Mouse (Mus musculus): ENCODE measurements around the gene Khsrp. TPM values are rescaled to one million over a fixed set of nuclear protein-coding genes. Genes with fewer than 3 reads are reported as not detected.

The Khsrp gene
- total and polyA plus RNA-seq, 2 experiments from 2014 or later, result 31.6 to 73.6 TPM

DNA sequence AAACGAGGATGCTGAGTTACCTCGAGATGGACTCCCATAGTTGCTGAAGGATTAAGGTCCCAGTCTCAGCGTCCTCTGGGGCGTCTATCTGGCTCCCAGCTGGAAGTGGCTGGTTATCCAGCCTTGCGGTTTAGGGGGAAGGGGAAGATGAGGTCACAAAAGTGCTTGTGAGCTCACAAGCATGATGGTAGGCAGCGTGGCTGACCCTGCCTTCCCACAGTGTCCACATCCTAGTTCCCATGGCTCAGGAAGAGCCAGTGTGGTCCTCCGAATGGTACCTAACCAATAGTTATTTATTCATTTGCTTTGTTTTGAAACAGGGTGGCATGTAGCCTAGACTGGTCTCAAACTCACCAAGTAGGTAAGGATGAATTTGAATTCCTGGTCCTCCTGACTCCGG lies 10.2 kb upstream of the Khsrp start, which contains the start of gene Slc25a41:
Slc25a41 (minus strand) TSS at position 101 of the 400 bp plus-strand sequence.
- Histone ChIP-seq H3K4me1 (ENCODE audit: insufficient read depth, low read length) (no peaks in the 10 kb centered on the region), H3K4me2 (ENCODE audit: low read depth, low read length, poor library complexity, severe bottlenecking) (no peak within 1 kb of the TSS), H3K9ac (replicated peaks; ENCODE audit: low read length, poor library complexity, severe bottlenecking) (no peak within 1 kb of the TSS), H3K36me3 (ENCODE audit: insufficient read depth, low read length) (peaks cover 18% of the 10 kb centered on the region), H3K27ac (ENCODE audit: low read depth, low read length) (no peak within 1 kb of the TSS), H3K9me3 (ENCODE audit: low read length) (no peaks in the 10 kb centered on the region), H3K4me3 (ENCODE audit: low read depth, low read length) (no peak within 1 kb of the TSS), H3K27me3 (ENCODE audit: insufficient read depth, low read length) (0 out of 2 replicates have a peak, but pooled peaks cover 3% of the 10 kb centered on the region)
- WGBS, result 72% methylated on average over 8 of the region's 8 CpGs
- ATAC-seq (ENCODE audit: low FRiP score), result no peak
- no peak for DNase-seq (ENCODE audit: low spot score)
- TF ChIP-seq CTCF (IDR thresholded peaks at IDR 0.05), result no peak

DNA sequence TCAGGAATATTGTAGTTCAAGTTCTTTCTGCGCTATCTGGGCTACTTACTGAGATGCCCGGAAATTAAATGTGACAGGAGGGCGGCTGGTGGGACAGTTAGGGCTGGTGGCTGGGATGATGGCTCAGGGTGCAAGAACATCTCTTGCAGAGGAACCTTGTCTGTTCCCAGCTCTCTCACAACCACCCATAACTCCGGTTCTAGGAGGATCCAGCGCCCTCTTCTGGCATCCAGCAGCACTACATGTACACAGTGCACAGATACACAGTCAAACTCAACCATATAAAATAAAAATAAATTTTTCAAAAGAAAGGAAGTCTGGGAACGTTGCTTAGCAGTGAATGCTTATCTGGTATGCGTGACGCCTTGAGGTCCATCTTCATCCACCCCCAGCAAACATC lies 7.7 kb upstream of the Khsrp start:
- Histone ChIP-seq H3K4me1 (ENCODE audit: insufficient read depth, low read length) (no peaks in the 10 kb centered on the region), H3K9me3 (ENCODE audit: low read length) (no peaks in the 10 kb centered on the region), H3K4me3 (ENCODE audit: low read depth, low read length) (no peak overlapping the region), H3K36me3 (ENCODE audit: insufficient read depth, low read length) (no peaks in the 10 kb centered on the region), H3K27ac (ENCODE audit: low read depth, low read length) (no peak overlapping the region), H3K4me2 (ENCODE audit: low read depth, low read length, poor library complexity, severe bottlenecking) (no peak overlapping the region), H3K27me3 (ENCODE audit: insufficient read depth, low read length) (0 out of 2 replicates have a peak, but pooled peaks cover 3% of the 10 kb centered on the region), H3K9ac (replicated peaks; ENCODE audit: low read length, poor library complexity, severe bottlenecking) (no peak overlapping the region)
- ATAC-seq (ENCODE audit: low FRiP score), result no peak
- WGBS, result 40% methylated on average over 8 of the region's 8 CpGs
- peak; percentile 38 for TF ChIP-seq CTCF (IDR thresholded peaks at IDR 0.05)
- no peak for DNase-seq (ENCODE audit: low spot score)

DNA sequence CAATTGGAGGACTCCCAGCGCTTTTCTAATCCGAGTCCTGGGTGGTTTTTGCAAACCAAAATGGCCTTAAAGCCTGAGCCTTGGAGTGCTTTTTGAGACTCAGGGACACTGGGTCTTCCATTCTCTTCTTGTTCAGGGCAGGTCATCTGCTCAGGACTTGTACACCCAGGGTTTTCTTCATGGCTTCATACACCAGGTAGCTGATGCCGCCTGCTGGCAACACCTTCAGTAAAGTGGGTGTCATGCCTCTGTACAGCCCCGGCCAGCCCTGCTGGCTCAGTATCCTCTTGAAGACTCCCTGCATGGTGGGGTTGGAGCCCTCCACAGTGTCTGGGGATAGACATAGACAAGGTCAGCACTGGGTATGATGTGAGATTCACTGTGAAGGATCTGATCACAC lies 1.5 kb upstream of the Khsrp start:
- Histone ChIP-seq H3K27ac (ENCODE audit: low read depth, low read length) (no peak overlapping the region), H3K9ac (replicated peaks; ENCODE audit: low read length, poor library complexity, severe bottlenecking) (no peak overlapping the region)
- no peak for DNase-seq (ENCODE audit: low spot score)

DNA sequence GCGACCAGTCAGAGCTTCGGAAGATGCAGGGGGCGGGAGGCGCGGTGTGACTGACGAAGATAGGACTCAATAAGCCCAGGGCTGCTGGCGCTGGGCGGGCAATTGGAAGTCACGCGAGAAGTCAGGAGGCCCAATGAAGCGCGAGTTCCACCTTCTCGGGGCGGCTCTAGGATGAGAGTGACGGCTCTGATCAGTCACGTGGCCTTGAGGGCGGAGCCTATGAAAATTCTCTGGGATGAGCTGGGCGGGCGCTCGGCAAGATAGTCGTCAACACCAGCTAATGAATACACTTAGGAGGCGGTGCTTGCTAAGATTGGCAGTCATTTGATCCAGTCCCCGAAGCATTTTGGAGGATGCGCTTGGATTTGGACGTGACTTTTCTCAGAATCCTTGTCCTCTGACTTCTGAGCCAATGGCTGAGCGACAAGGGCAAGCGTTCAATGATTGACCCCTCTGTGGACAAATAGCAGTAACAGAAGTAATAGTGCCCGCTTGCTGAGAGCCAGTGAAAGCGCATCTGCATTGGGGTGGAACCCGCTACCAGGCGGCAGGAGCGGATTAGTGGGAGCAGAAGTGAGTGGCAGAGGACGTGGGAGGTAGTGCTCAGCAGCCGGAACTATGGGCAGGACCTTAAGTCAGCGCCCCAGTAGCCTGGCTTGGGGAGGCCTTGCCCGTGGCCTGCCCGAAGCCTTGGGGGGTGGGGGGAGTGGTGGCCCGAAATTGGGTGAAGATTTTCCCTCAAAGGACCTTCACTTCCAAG lies 519 bp upstream of the Khsrp start:
- peak overlapping the region; percentile 87 for H3K4me3 ChIP-seq (ENCODE audit: low read depth, low read length)
- peaks cover 15% of the 10 kb centered on the region; the same call in 1 of the 2 replicates for H3K4me1 ChIP-seq (ENCODE audit: insufficient read depth, low read length)
- peak overlapping the region; percentile 42; the same call in 1 of the 2 replicates for H3K9ac ChIP-seq (replicated peaks; ENCODE audit: low read length, poor library complexity, severe bottlenecking)
- peak; percentile 43 for TF ChIP-seq CTCF (IDR thresholded peaks at IDR 0.05)
- ATAC-seq (ENCODE audit: low FRiP score) (peak; percentile 98), DNase-seq (ENCODE audit: low spot score) (peak; percentile 100)
- no peaks in the 10 kb centered on the region for H3K27me3 ChIP-seq (ENCODE audit: insufficient read depth, low read length)
- no peaks in the 10 kb centered on the region for H3K9me3 ChIP-seq (ENCODE audit: low read length)
- H3K36me3 ChIP-seq (ENCODE audit: insufficient read depth, low read length), result peaks cover 9% of the 10 kb centered on the region
- under 1% methylated on average over 38 of the region's 38 CpGs for WGBS
- peak overlapping the region; percentile 49 for H3K4me2 ChIP-seq (ENCODE audit: low read depth, low read length, poor library complexity, severe bottlenecking)
- H3K27ac ChIP-seq (ENCODE audit: low read depth, low read length), result peak overlapping the region; percentile 80

More for the DNA sequence above, 1.5 kb upstream of the Khsrp start:
- WGBS, result 93% methylated on average over 4 of the region's 4 CpGs
- Histone ChIP-seq H3K4me1 (ENCODE audit: insufficient read depth, low read length) (peaks cover 15% of the 10 kb centered on the region; the same call in 1 of the 2 replicates), H3K9me3 (ENCODE audit: low read length) (no peaks in the 10 kb centered on the region), H3K4me2 (ENCODE audit: low read depth, low read length, poor library complexity, severe bottlenecking) (peak overlapping the region; percentile 49; the same call in 1 of the 2 replicates), H3K27me3 (ENCODE audit: insufficient read depth, low read length) (no peaks in the 10 kb centered on the region), H3K36me3 (ENCODE audit: insufficient read depth, low read length) (peaks cover 4% of the 10 kb centered on the region), H3K4me3 (ENCODE audit: low read depth, low read length) (no peak overlapping the region)
- TF ChIP-seq CTCF (IDR thresholded peaks at IDR 0.05), result no peak
- no peak for ATAC-seq (ENCODE audit: low FRiP score)

DNA sequence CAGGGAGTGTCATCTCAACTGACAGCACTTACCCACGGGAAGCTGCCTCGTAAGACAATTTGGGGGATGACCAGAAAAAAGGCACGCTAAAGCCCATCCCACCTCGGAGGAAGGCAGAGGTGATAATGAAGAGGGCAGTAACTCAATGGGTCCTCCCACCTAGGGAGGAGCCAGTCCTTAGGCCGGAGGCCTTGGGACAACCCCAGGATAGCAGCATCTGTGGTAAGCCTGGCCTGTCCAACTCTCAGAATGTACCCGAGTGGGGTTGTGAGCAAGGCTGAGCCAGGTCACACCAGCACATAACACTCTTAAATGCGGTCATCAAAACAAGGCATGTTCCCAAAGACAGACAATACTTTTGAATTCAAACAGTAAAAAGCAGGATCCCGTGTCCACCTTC lies 1.6 kb downstream of the Khsrp start:
- Histone ChIP-seq H3K4me3 (ENCODE audit: low read depth, low read length) (peak overlapping the region; percentile 87), H3K27ac (ENCODE audit: low read depth, low read length) (no peak overlapping the region)
- no peak for DNase-seq (ENCODE audit: low spot score)

DNA sequence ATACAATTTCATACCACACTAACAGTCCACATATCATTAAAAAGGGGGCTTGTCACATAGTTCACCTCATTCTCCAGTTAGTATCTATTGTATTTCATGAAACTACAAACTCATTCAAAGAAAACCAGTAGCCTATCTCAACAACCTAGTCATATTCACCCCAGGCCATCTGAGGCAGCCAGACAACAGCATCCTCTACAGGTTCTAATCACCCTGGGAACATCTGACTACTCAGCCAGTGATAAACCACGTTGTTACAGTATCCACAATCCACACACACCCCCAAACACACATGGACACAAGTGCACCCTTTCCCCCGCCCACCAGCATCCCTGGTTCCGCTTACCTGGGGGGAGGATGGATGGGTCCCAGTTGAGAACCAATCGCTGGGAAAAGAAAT lies 3.9 kb downstream of the Khsrp start:
- Histone ChIP-seq H3K27ac (ENCODE audit: low read depth, low read length) (no peak overlapping the region), H3K36me3 (ENCODE audit: insufficient read depth, low read length) (peaks cover 51% of the 10 kb centered on the region), H3K9ac (replicated peaks; ENCODE audit: low read length, poor library complexity, severe bottlenecking) (no peak overlapping the region), H3K4me2 (ENCODE audit: low read depth, low read length, poor library complexity, severe bottlenecking) (no peak overlapping the region), H3K4me1 (ENCODE audit: insufficient read depth, low read length) (peaks cover 14% of the 10 kb centered on the region; the same call in 1 of the 2 replicates), H3K4me3 (ENCODE audit: low read depth, low read length) (no peak overlapping the region), H3K27me3 (ENCODE audit: insufficient read depth, low read length) (no peaks in the 10 kb centered on the region), H3K9me3 (ENCODE audit: low read length) (no peaks in the 10 kb centered on the region)
- no peak for TF ChIP-seq CTCF (IDR thresholded peaks at IDR 0.05)
- no peak for ATAC-seq (ENCODE audit: low FRiP score)
- DNase-seq (ENCODE audit: low spot score), result no peak
- WGBS, result 92% methylated on average over 4 of the region's 4 CpGs

More for the DNA sequence above, 1.6 kb downstream of the Khsrp start:
- TF ChIP-seq CTCF (IDR thresholded peaks at IDR 0.05), result no peak
- ATAC-seq (ENCODE audit: low FRiP score), result no peak
- H3K9me3 ChIP-seq (ENCODE audit: low read length), result no peaks in the 10 kb centered on the region
- peaks cover 29% of the 10 kb centered on the region for H3K36me3 ChIP-seq (ENCODE audit: insufficient read depth, low read length)
- WGBS, result 53% methylated on average over 8 of the region's 8 CpGs
- 0 out of 2 replicates have a peak overlapping the region, but pooled peaks have one; percentile 99 for H3K9ac ChIP-seq (replicated peaks; ENCODE audit: low read length, poor library complexity, severe bottlenecking)
- peaks cover 15% of the 10 kb centered on the region; the same call in 1 of the 2 replicates for H3K4me1 ChIP-seq (ENCODE audit: insufficient read depth, low read length)
- peak overlapping the region; percentile 78 for H3K4me2 ChIP-seq (ENCODE audit: low read depth, low read length, poor library complexity, severe bottlenecking)
- H3K27me3 ChIP-seq (ENCODE audit: insufficient read depth, low read length), result no peaks in the 10 kb centered on the region
